Mouse (Mus musculus) heart, embryonic 11.5 days (tissue): ENCODE measurements around the gene 1110032A03Rik. TPM values are rescaled to one million over a fixed set of nuclear protein-coding genes. Genes with fewer than 3 reads are reported as not detected.

Experiments used
- ATAC-seq: fragments of 200-750 bp; cut with Nextera tagmentation; replicated peaks from 2 replicates; pipeline ENCODE4 v1.8.0; 2017; ENCODE audit warnings: moderate library complexity; ENCODE audit not compliant: insufficient number of reproducible peaks, low FRiP score, low TSS enrichment
- H3K27ac ChIP-seq: fragments of 300-500 bp; sonication (generic); 2 replicates; pipeline ENCODE4 v1.5.1; 2014; ENCODE audit warnings: mild to moderate bottlenecking, low read depth, low read length
- H3K27me3 ChIP-seq: fragments of 300-500 bp; sonication (generic); 2 replicates; pipeline ENCODE4 v1.6.1; 2014; ENCODE audit warnings: mild to moderate bottlenecking, low read length, mixed read lengths; ENCODE audit not compliant: control insufficient read depth, insufficient read depth
- H3K36me3 ChIP-seq: fragments of 300-500 bp; sonication (generic); 2 replicates; pipeline ENCODE4 v1.6.1; 2014; ENCODE audit warnings: mild to moderate bottlenecking, low read length, moderate library complexity, mixed read lengths; ENCODE audit not compliant: control insufficient read depth, insufficient read depth
- H3K4me1 ChIP-seq: fragments of 300-500 bp; sonication (generic); 2 replicates; pipeline ENCODE4 v1.6.1; 2014; ENCODE audit warnings: low read length; ENCODE audit not compliant: control insufficient read depth, insufficient read depth
- H3K4me2 ChIP-seq: fragments of 300-500 bp; sonication (generic); 2 replicates; pipeline ENCODE4 v1.6.1; 2014; ENCODE audit warnings: mild to moderate bottlenecking, moderate library complexity
- H3K4me3 ChIP-seq: fragments of 300-500 bp; sonication (generic); 2 replicates; pipeline ENCODE4 v1.5.1; 2014; ENCODE audit warnings: low read depth, low read length
- H3K9ac ChIP-seq: fragments of 300-500 bp; sonication (generic); 2 replicates; pipeline ENCODE4 v1.6.1; 2014; ENCODE audit warnings: mild to moderate bottlenecking, low read depth, low read length, moderate library complexity
- H3K9me3 ChIP-seq: fragments of 300-500 bp; sonication (generic); replicated peaks from 2 replicates; pipeline ENCODE4 v1.6.1; 2016; ENCODE audit warnings: low read length; ENCODE audit not compliant: control insufficient read depth
- WGBS: fragments of 180-500 bp; shearing (Covaris S2); extraction: QIAGEN DNeasy Blood & Tissue Kit; methylation state at CpG from one replicate; pipeline ENCODE4 v1.1.7; 2014; ENCODE audit not compliant: insufficient replicate concordance; 5-methylcytosine and 5-hydroxymethylcytosine counted together
- polyA plus RNA-seq: library from polyadenylated mRNA; unstranded; fragments of >200 nt; fragmentation: Nextera tagmentation; extraction: Ambion mirVana; gene quantifications from 2 replicates; pipeline ENCODE4 v1.2.1, GENCODE M21; 2014

The 1110032A03Rik gene
- polyA plus RNA-seq, 1 experiment from 2014 or later, result 22.2 TPM

- H3K4me3 ChIP-seq, result peak overlapping the region; percentile 73
- 7% methylated on average over 17 of the region's 17 CpGs for WGBS
- peak overlapping the region; percentile 81 for H3K9ac ChIP-seq
- no peaks in the 10 kb centered on the region for H3K36me3 ChIP-seq
- peak overlapping the region; percentile 91 for H3K27ac ChIP-seq
- peak; percentile 23 for ATAC-seq
- H3K4me2 ChIP-seq, result peak overlapping the region; percentile 91
- H3K4me1 ChIP-seq, result peaks cover 8% of the 10 kb centered on the region
- no peaks in the 10 kb centered on the region for H3K9me3 ChIP-seq
- no peaks in the 10 kb centered on the region for H3K27me3 ChIP-seq
Measured at GRCm38 (mm10) chr9:50767531-50768106, 7.7 kb downstream of the 1110032A03Rik start.

DNA sequence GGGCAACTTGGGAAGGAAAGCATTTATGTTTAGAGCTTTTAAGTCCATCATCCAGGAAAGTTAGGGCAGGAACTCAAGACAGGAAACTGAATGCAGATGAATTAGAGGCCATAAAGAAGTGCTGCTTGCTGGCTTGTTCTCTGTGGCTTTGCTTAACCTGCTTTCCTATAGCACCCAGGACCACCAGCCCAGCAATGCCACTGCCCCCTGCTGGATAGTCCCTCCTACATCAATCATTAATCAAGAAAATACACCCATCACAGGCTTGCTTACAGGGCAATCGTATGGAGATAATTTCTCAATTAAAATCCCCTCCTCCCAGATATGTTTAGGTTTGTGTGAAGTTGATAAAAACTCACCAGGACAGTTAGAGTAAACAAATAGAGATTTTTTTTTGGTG lies 12.0 kb downstream of the 1110032A03Rik start:
- no peak for ATAC-seq
- H3K4me1 ChIP-seq, result peaks cover 4% of the 10 kb centered on the region; the same call in 1 of the 2 replicates
- H3K9me3 ChIP-seq, result no peaks in the 10 kb centered on the region
- no peak overlapping the region for H3K27ac ChIP-seq
- no peaks in the 10 kb centered on the region for H3K27me3 ChIP-seq
- no peak overlapping the region for H3K4me3 ChIP-seq
- no peaks in the 10 kb centered on the region for H3K36me3 ChIP-seq
- H3K4me2 ChIP-seq, result no peak overlapping the region
- 66% methylated on average over 1 of the region's 1 CpGs for WGBS
- no peak overlapping the region for H3K9ac ChIP-seq

DNA sequence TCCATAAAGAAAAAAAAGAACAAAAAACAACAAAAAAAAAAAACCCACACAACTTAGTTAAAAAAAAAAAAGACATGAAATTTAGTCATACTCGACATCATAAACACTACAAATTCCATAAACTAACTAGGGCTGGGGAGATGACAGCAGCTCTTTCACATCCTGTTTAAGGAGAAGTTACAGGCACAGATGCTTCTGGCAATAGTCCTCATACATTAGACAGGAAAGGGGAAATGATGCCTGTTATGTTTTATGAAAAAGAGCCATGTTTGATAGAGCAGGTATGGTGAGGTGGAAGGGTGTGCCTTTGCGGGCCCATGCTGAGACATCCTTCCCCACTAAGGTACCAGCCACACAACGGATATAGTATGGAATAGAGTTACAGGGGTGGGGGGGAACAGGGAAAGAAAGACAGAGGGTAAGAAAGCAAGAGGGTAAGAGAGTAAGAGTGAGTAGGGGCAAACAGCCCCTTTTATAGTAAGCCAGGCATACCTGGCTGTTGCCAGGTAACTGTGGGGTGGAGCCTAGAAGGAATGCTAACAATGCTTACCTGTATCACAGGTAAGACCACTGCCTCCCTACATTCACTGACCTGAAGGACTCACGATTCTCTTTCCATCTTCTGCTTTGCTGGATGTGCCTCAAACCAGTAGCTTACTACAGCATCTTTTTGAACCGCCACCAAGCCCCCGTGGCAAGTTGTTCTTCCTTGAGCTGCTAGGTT lies 13.6 kb downstream of the 1110032A03Rik start:
- no peaks in the 10 kb centered on the region for H3K4me1 ChIP-seq
- H3K9me3 ChIP-seq, result no peaks in the 10 kb centered on the region
- no peak overlapping the region for H3K4me2 ChIP-seq
- no peak overlapping the region for H3K4me3 ChIP-seq
- H3K27ac ChIP-seq, result no peak overlapping the region
- no peak overlapping the region for H3K9ac ChIP-seq
- ATAC-seq, result no peak
- 60% methylated on average over 6 of the region's 6 CpGs for WGBS
- H3K27me3 ChIP-seq, result no peaks in the 10 kb centered on the region
- no peaks in the 10 kb centered on the region for H3K36me3 ChIP-seq

DNA sequence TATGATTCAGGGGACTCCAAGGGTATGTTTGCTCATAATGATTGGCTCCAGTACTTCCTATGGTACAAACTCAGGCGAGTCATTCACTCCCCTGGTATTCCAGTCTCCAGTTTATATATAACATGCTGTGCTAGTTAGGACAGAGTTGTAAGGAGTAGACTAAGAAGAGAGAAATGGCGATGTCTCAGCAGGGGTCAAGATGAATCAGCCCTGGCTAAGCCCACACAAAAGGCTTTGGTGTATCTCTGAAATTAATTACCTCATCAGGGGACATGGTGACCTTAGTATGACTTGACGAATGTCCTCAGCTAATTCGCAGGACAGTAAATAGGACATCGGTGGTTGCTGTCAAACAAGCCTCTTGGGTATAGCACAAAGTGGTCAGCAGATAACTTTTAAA lies 18.6 kb downstream of the 1110032A03Rik start:
- Histone ChIP-seq H3K27me3 (no peaks in the 10 kb centered on the region), H3K36me3 (no peaks in the 10 kb centered on the region), H3K9ac (no peak overlapping the region), H3K4me2 (no peak overlapping the region), H3K27ac (no peak overlapping the region), H3K9me3 (no peaks in the 10 kb centered on the region), H3K4me3 (no peak overlapping the region), H3K4me1 (0 out of 2 replicates have a peak, but pooled peaks cover 5% of the 10 kb centered on the region)
- no peak for ATAC-seq
- WGBS, result 61% methylated on average over 5 of the region's 5 CpGs

GRCm38 (mm10) chr9:50753947-50754346 lies 21.4 kb downstream of the 1110032A03Rik start:
- Histone ChIP-seq H3K9me3 (no peaks in the 10 kb centered on the region), H3K36me3 (no peaks in the 10 kb centered on the region), H3K27ac (peak overlapping the region; percentile 98), H3K4me3 (peak overlapping the region; percentile 54), H3K27me3 (no peaks in the 10 kb centered on the region), H3K9ac (peak overlapping the region; percentile 92), H3K4me1 (peaks cover 9% of the 10 kb centered on the region; the same call in 1 of the 2 replicates), H3K4me2 (peak overlapping the region; percentile 62)
- no peak for ATAC-seq
- WGBS, result 23% methylated on average over 7 of the region's 7 CpGs

DNA sequence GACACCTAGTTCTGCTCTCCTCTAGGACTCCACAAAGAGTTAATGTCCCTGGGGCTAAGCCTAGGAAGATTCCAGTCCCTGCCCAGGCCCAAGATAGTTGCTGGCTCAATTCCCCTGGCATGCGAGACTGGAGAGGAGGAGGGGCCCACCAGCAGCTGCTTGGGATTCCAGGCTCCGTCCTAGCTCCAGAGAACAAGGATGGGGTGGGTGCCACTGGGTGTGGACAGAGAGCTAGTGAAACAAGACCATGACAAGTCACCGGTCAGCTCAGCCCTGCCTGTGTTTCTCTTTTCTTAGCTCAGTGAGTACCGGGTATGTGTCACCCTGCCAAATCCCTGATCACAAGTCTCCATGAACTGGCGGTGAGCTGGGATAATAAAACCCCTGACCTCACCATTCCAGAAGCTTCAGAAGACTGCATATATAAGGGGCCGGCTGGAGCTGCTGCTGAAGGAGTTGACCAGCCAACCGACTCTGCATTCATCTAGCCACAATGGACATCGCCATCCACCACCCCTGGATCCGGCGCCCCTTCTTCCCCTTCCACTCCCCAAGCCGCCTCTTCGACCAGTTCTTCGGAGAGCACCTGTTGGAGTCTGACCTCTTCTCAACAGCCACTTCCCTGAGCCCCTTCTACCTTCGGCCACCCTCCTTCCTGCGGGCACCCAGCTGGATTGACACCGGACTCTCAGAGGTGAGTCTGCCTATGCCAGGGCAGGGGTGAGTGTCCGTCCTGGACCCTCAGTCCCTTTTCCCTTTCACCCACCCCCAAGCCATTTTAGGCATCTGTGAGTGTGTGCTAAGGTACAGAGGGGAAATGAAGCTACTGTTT lies 22.3 kb downstream of the 1110032A03Rik start:
- peak overlapping the region; percentile 54 for H3K4me3 ChIP-seq
- WGBS, result 29% methylated on average over 17 of the region's 17 CpGs
- H3K4me1 ChIP-seq, result peaks cover 9% of the 10 kb centered on the region; the same call in 1 of the 2 replicates
- H3K9ac ChIP-seq, result peak overlapping the region; percentile 92
- H3K27me3 ChIP-seq, result no peaks in the 10 kb centered on the region
- no peaks in the 10 kb centered on the region for H3K9me3 ChIP-seq
- no peaks in the 10 kb centered on the region for H3K36me3 ChIP-seq
- ATAC-seq, result peak; percentile 75
- peak overlapping the region; percentile 62 for H3K4me2 ChIP-seq
- peak overlapping the region; percentile 98 for H3K27ac ChIP-seq

DNA sequence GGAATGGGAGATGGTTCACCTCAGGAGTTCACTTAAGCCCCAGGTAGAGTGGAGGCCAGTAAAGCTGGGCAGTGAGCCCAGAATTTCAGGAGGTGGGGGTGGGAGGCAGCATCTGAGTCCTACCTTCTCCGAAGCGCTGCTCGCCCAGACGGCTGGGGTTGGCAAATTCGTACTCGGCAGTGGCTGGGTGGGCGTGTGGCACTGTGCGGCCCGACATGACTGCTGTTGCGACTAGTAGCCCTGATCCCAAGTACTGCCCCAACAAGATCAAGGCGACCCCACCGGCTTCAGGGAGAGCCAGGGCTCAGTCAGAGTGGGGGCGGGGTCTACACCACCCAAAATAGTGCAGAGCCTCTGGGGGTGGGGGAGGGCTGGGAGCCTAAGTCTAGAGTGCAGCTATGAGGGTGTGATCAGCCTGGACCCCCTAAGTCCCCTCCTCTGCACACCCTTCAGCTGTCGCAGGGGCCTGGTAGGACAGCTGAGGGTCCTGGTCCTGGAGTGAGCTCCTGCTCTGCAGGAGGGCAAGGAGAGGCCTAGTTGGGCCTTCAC lies 23.2 kb downstream of the 1110032A03Rik start, which contains the start of gene Hspb2:
Hspb2 (minus strand) TSS at position 301 of the 549 bp plus-strand sequence.
- Histone ChIP-seq H3K9me3 (no peaks in the 10 kb centered on the region), H3K4me1 (peaks cover 9% of the 10 kb centered on the region; the same call in 1 of the 2 replicates), H3K36me3 (no peaks in the 10 kb centered on the region), H3K27ac (peak within 1 kb of the TSS; percentile 98), H3K9ac (peak within 1 kb of the TSS; percentile 92), H3K27me3 (no peaks in the 10 kb centered on the region), H3K4me2 (peak within 1 kb of the TSS; percentile 62), H3K4me3 (peak within 1 kb of the TSS; percentile 54)
- ATAC-seq, result peak; percentile 77
- WGBS, result 31% methylated on average over 14 of the region's 14 CpGs

GRCm38 (mm10) chr9:50751323-50751722 lies 24.0 kb downstream of the 1110032A03Rik start, which contains the start of gene Cryab:
TSS of gene Cryab (plus strand) at chr9:50751325.
- no peaks in the 10 kb centered on the region for H3K9me3 ChIP-seq
- H3K27me3 ChIP-seq, result no peaks in the 10 kb centered on the region
- H3K27ac ChIP-seq, result peak within 1 kb of the TSS; percentile 98
- peak within 1 kb of the TSS; percentile 54 for H3K4me3 ChIP-seq
- peak within 1 kb of the TSS; percentile 62 for H3K4me2 ChIP-seq
- WGBS, result 39% methylated on average over 22 of the region's 22 CpGs
- no peaks in the 10 kb centered on the region for H3K36me3 ChIP-seq
- peak within 1 kb of the TSS; percentile 92 for H3K9ac ChIP-seq
- ATAC-seq, result no peak
- H3K4me1 ChIP-seq, result peaks cover 9% of the 10 kb centered on the region; the same call in 1 of the 2 replicates
